In genomic region chr11:75893956-75894355, GRCm38 (mm10) we compare ENCODE assay signal across 27 mouse cellular contexts. TPM values are rescaled to one million over a fixed set of nuclear protein-coding genes. Genes with fewer than 3 reads are reported as not detected.
"Had no signal": no experiment of that assay in that cellular context is flagged by ENCODE, and none has a peak within 500 bp of the region (broad histone marks: within the 10 kb centered on the region; RNA-seq: fewer than 3 reads in every experiment).

No protein-coding gene starts in this region.

- H3K4me1 ChIP-seq: embryonic facial prominence, embryonic 12.5 days; embryonic facial prominence, embryonic 15.5 days; forebrain, embryonic 15.5 days had no signal

- H3K27ac ChIP-seq: embryonic facial prominence, embryonic 10.5 days; embryonic facial prominence, embryonic 12.5 days; embryonic facial prominence, embryonic 13.5 days; embryonic facial prominence, embryonic 15.5 days; forebrain, embryonic 10.5 days; forebrain, embryonic 12.5 days; forebrain, embryonic 13.5 days; forebrain, embryonic 15.5 days; gastrocnemius, adult 2 months; heart, adult 2 months had no signal

- H3K36me3 ChIP-seq: embryonic facial prominence, embryonic 10.5 days; embryonic facial prominence, embryonic 12.5 days; embryonic facial prominence, embryonic 13.5 days; embryonic facial prominence, embryonic 15.5 days; forebrain, embryonic 10.5 days; forebrain, embryonic 12.5 days; forebrain, embryonic 15.5 days had no signal

- H3K4me3 ChIP-seq: embryonic facial prominence, embryonic 10.5 days; embryonic facial prominence, embryonic 12.5 days; embryonic facial prominence, embryonic 13.5 days; embryonic facial prominence, embryonic 15.5 days; erythroblast, embryonic 14.5 days; forebrain, embryonic 10.5 days; forebrain, embryonic 12.5 days; forebrain, embryonic 13.5 days; forebrain, embryonic 15.5 days; gastrocnemius, adult 2 months; heart, adult 2 months had no signal

- DNase-seq: cerebellum, adult 9-11 months; cerebellum, postnatal 10 days; cerebellum, postnatal 14 days; cerebellum, postnatal 25 days; cerebellum, postnatal 36 days; embryo, embryonic 11 days; forebrain, postnatal 0 days; gastrocnemius, adult 2 months; gastrocnemius, postnatal 10 days; gastrocnemius, postnatal 14 days; gastrocnemius, postnatal 25 days; gastrocnemius, postnatal 36 days; heart, adult 11 months; heart, adult 18-20 months; heart, adult 2 months had no signal

- H3K9me3 ChIP-seq: embryonic facial prominence, embryonic 10.5 days; embryonic facial prominence, embryonic 12.5 days; embryonic facial prominence, embryonic 13.5 days; embryonic facial prominence, embryonic 15.5 days; forebrain, embryonic 10.5 days; forebrain, embryonic 12.5 days; forebrain, embryonic 13.5 days; forebrain, embryonic 15.5 days had no signal

- H3K4me2 ChIP-seq: embryonic facial prominence, embryonic 12.5 days; embryonic facial prominence, embryonic 13.5 days; embryonic facial prominence, embryonic 15.5 days; forebrain, embryonic 12.5 days; forebrain, embryonic 13.5 days; forebrain, embryonic 15.5 days had no signal

- H3K9ac ChIP-seq: embryonic facial prominence, embryonic 12.5 days; embryonic facial prominence, embryonic 13.5 days; embryonic facial prominence, embryonic 15.5 days; forebrain, embryonic 12.5 days; forebrain, embryonic 13.5 days; forebrain, embryonic 15.5 days; forebrain, postnatal 0 days had no signal

- H3K27me3 ChIP-seq: embryonic facial prominence, embryonic 12.5 days; embryonic facial prominence, embryonic 13.5 days; embryonic facial prominence, embryonic 15.5 days; forebrain, embryonic 13.5 days; forebrain, embryonic 15.5 days had no signal

- ATAC-seq: forebrain, embryonic 13.5 days; forebrain, embryonic 14.5 days; forebrain, embryonic 15.5 days; forebrain, embryonic 16.5 days; forebrain, postnatal 0 days had no signal

RNA-seq across cellular contexts. Expression of gene Rph3al, which starts 44.3 kb away (rescaled TPM):
- total RNA-seq: granulocyte monocyte progenitor cell, adult 5-6 weeks had no signal
- polyA plus RNA-seq: erythroblast, embryonic 14.5 days had no signal
